Mouse (Mus musculus) testis, postnatal 10 days (tissue): ENCODE data around the gene Slc24a3.

ENCODE experiments used
- DNase-seq: peaks from one replicate; pipeline ENCODE4 v3.0.0; 2021; ENCODE audit warnings: low spot score

The Slc24a3 gene

GRCm38 (mm10) chr2:145439755-145440154 lies 272.2 kb downstream of the Slc24a3 start:
- DNase-seq = no peak

DNA sequence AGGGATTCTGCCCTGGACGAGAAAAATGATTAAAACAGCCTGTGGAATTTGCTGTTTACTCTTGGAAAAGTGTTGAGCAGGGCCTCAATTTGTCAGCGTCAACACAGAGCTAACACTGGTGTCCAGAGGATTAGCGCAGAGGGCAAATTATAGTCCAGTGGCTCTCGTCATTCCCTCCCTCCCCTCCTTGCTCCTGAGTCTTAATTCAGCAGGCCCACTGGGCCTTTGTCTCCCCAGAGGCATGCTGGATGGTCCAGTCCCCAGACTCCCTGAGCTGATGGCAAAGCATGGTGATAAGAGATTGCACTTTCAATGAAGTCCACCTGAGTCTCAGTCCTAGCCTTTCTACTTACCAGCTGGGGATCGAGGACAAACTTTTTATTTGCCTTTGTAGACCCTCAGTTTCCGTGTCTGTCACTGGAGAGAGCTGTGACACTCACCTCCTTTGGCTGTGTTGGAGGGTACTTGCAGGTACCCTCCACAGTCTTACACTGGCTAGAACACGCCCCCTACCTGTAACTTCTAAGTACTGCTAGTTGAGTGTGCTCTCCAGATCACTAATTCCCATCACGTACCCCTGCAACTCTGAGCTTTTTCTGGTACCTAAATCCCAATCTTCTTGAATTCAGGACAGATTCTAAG lies 289.7 kb downstream of the Slc24a3 start:
- no peak for DNase-seq

DNA sequence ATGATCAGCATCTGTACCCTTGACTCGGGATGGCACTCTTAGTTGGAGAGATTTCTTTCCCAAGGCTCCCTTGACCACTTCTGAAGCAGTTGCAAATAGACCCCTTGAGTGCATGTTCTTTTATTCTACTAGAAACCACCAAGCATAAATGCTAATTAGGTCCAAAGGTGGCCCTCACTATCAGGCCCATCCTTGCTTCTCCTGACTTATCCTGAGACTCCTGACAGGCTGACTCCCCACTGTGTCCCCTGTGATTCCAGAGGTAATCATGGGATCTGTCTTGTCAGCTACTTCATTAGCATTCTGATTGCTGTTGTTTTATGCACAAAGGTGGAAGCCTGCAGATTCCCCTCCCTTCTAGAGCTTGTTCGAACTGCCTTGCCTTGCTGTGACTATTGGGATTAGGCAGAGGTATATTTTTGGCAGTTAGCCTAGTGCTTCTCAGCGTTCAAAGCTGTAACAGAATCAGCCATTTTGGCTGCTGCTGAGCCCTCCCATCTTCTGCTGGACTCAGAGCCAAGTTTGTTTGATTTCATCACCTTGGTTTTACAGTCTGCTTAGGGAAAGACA lies 293.4 kb downstream of the Slc24a3 start:
- DNase-seq = no peak

DNA sequence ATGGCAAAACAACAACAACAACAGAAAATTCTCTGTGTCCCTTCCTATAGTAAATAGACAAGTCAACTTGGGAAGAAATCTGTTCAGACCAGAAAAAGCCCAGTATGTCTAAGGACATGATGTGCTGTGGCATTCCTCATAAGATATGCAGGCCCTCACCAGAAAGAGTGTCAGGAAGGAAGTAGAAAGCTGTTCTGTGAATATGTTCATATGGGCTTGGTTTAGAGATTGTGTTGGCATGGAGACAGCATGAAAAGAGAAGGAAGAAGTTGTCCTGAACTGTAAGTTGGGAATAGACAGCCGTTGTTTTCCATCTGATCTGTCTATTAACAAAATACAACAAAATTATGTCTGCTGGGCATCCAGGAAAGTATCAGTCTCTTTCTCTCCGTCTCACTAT lies 294.7 kb downstream of the Slc24a3 start:
- no peak for DNase-seq

- no peak for DNase-seq
These were observed 301.3 kb downstream of the Slc24a3 start for GRCm38 (mm10) chr2:145468701-145469325.

GRCm38 (mm10) chr2:145477484-145477883 lies 309.9 kb downstream of the Slc24a3 start:
- DNase-seq = no peak

GRCm38 (mm10) chr2:145479676-145480075 lies 312.1 kb downstream of the Slc24a3 start:
- no peak for DNase-seq

DNA sequence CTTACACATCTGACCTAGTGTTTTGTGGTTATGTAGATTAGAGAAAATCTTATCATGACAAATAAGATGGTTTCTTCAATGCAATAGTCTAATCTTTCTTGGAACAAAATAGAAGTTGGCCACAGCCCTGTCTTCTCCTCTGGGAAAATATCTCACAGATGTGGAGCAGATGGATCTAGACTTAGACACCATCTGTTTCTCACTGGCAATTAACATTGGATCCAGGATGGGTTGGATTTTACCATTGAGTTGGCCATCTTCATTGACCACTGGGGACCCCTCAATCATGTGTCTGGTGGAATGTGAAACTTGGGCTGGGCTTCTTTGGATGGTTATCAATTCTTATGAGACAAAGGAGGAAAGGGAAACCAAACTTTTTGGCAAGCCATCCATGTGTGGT lies 332.7 kb downstream of the Slc24a3 start:
- DNase-seq = no peak

DNA sequence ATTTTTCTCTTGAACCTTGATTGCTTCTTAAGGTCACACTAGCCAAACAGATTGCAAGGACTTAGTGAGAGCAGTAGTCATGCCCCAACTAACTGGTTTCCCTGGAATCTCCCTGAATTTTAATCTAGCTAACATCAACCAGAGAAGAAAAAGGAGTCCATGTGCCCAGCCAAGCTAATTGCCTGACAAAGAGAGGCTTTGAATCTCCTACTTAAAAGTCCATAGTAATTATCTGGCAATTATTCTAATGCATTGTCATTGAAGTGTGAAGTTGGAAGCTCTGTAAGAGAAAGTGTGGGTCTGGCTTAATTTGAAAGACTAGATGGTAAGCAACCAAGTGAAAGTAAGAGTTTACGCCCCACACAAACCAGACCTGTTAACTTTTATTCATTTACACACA lies 333.9 kb downstream of the Slc24a3 start:
- DNase-seq = no peak

- DNase-seq = no peak
These were observed 340.1 kb downstream of the Slc24a3 start for GRCm38 (mm10) chr2:145507702-145508101.

- no peak for DNase-seq
These were observed 343.2 kb downstream of the Slc24a3 start for GRCm38 (mm10) chr2:145510650-145511225.

DNA sequence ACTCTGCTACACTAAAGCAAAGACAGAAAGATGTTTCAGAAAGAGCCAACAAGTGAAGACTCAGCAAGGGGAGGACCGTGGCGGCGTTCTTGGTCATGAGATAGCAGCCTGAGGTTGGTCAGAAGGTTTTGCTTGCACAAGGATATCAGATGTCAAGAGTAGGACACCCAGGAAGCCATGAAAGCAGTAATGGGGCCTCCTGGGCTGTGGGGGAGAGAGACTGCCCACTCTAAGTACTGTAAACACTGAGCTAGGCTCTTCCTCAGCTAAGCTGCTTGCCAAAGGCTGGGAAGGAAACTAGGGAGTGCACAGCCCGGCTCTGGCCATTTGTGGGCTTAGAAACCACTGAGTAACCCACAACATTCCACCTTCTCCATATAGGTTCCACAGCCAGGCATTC lies 348.4 kb downstream of the Slc24a3 start:
- no peak for DNase-seq

DNA sequence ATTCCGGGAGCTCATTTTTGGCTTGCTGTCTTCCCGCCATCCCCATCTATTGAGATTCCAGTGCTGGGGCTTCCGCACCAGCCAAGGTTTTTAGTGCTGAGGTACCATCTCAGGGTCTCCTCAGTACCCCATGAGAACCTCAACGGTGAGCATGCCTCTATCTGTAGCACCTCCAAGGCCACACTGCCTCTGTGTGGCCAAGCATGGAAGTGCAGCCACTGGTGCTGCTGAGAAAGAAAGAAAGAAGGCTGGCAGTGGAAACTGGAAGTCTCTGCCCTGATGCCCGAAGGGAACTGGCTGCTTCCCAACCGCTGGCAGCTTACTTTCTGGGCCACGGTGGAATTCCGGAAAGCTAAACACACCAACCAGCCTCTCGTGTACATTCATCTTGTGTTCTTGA lies 349.8 kb downstream of the Slc24a3 start:
- peak; percentile 82 for DNase-seq

DNA sequence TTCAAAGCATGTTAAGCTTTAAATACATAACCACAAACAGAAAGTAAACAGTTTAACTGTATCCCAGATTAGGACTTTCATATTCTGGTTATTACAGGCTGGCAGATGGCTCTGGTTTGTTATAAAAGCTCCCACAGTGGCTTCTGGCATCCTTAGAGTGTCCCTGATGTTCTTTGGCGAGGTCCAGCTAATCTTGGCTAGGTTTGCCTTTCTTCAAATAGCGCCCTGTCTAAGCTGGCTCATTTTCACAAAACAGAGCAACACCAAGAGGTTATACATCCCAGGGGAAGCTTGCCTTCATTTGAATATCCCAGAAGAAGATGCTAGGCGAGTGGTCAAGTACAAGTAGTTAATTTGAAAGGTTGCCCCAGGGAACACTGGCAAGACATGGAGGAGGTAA lies 354.5 kb downstream of the Slc24a3 start:
- DNase-seq = no peak

- DNase-seq = no peak
These were observed 355.8 kb downstream of the Slc24a3 start for GRCm38 (mm10) chr2:145523381-145523780.

- no peak for DNase-seq
These were observed 359.6 kb downstream of the Slc24a3 start for GRCm38 (mm10) chr2:145527151-145527550.

DNA sequence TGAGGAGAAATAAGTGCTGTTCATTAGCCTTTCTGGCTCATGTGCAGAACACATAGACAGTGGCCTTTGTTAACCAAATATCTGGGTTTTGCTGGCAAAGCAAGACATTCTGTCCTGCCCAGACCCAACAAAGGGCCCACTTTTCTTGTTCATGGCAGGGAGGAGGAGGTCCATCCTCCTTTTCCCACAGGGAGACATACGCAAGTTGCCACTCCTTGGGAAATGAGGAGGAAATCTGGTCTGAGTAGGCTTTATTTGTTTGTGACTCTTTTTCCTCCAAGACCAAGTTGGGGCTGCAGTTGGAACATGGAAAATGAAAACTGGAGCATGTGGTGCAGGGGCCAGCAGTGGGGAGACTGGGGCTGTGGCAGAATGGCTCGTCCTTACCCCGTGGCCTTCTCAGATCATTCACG lies 363.4 kb downstream of the Slc24a3 start:
- no peak for DNase-seq

DNA sequence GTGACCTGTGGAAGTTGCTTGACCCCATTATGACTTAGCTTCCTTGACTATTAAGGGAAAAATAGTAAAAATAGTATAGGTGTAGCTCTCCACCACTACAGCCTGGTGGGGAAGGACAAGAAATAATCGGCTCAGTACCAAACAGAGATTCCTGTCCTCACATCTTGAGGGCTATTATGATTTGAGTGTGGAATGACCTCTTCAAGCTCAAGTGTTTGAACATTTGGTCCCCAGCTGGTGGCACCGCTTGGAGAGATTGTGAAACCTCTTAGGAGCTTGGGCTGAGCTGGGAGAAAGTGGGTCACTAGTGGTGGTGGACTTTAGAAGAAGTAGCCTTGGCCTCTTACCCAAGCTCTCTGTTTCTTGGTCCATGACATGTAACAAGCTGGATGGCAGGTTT lies 365.5 kb downstream of the Slc24a3 start:
- no peak for DNase-seq

DNA sequence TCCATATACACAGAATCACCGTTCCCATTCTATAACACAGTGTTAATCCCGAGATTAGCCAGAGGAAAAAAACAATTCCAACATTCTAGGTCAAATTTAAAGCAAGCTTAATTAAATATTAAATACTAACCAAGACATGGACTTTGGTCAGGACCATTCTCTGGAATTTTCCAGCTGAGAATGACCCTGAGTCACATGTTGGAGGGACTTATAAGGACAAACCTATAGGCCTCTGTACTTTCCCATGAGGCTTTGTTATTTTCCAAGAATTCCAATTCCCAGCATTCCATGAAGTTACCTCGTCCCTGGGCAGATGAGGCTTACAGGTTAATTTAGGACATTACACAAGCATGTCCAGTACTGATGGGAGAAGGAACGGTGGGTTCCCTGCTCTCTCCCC lies 367.8 kb downstream of the Slc24a3 start:
- no peak for DNase-seq

DNA sequence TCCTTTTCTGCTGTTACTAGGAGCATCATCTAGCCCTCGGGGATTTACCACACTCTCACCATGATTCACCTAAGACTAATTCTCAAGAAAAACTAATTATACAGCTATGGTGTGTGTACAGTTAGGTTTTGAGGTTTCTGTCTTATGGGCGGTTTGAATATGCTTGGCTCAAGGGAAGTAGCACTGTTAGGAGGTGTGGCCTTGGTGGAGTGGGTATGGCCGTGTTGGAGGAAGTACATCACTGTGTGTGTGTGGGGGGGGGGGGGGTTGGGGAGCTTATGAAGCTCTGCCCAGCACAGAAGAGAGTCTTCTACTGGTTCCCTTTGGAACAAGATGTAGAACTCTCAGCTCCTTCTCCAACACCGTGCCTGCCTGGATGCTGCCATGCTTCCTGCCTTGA lies 368.2 kb downstream of the Slc24a3 start:
- no peak for DNase-seq

DNA sequence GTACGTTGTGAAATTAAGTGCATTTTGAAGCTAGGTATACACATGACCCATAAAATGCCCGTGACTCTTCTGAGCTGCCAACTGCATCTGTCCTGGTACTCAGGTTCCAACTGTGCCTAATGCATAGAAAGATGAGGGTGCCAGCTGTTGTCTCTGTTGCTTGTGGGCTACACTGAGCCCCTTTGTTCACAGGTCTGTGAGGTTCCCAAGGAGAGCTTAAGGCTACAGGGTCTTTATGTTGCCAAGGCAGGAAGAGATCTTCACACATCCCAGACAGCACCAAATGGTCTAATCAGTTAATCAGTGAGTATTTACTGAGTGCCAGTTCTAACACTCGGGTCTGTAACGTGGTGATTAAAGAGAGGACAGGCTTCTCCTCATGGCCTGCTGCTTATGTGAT lies 369.4 kb downstream of the Slc24a3 start:
- no peak for DNase-seq

DNA sequence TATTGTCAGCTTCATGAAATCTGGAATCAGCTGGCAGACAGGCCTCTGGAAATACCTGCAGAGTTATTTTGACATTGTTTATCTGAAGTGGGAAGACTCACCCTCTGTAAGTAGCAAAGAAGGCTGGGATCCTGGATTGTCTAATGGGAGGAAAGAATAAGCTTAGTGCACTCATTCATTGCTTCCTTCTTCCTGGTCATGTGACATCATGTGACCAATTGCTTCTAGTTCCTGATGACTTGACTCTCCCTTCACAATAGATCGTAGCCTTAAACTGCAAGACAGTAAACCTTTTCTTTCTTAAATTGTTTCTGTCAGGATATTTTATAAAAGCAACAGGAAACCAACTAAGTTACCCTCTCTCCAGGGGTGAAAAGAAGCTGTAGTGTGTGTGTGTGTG lies 374.1 kb downstream of the Slc24a3 start:
- DNase-seq = no peak

GRCm38 (mm10) chr2:145546071-145546470 lies 378.5 kb downstream of the Slc24a3 start:
- no peak for DNase-seq
